Mouse (Mus musculus) stomach, embryonic 14.5 days (tissue): ENCODE data around the gene Cldn11. TPM values are rescaled to one million over a fixed set of nuclear protein-coding genes. Genes with fewer than 3 reads are reported as not detected.
"Not testable (repeated sequence)": the region's sequence is repeated elsewhere in the genome, so short reads cannot be mapped to it uniquely, and the experiment has no call there.

Experiments used
- ATAC-seq: fragments of 200-750 bp; cut with Nextera tagmentation; 2 replicates; pipeline ENCODE4 v1.8.0; 2017; ENCODE audit warnings: low read depth, moderate TSS enrichment; ENCODE audit not compliant: insufficient number of reproducible peaks, insufficient read depth, low FRiP score
- H3K27ac ChIP-seq: fragments of 300-500 bp; sonication (generic); 2 replicates; pipeline ENCODE4 v1.5.1; 2014; ENCODE audit warnings: mild to moderate bottlenecking, low read length, moderate library complexity, mixed read lengths
- H3K27me3 ChIP-seq: fragments of 300-500 bp; sonication (generic); 2 replicates; pipeline ENCODE4 v1.6.1; 2014; ENCODE audit warnings: low read length, control low read depth, mixed read lengths; ENCODE audit not compliant: control insufficient read depth, insufficient read depth
- H3K36me3 ChIP-seq: fragments of 300-500 bp; sonication (generic); 2 replicates; pipeline ENCODE4 v1.6.1; 2014; ENCODE audit warnings: mild to moderate bottlenecking, control low read depth, low read length, moderate library complexity, mixed read lengths; ENCODE audit not compliant: control insufficient read depth, insufficient read depth
- H3K4me1 ChIP-seq: fragments of 300-500 bp; sonication (generic); 2 replicates; pipeline ENCODE4 v1.6.1; 2014; ENCODE audit warnings: low read length, control low read depth, mixed read lengths; ENCODE audit not compliant: control insufficient read depth, insufficient read depth
- H3K4me2 ChIP-seq: fragments of 300-500 bp; sonication (generic); replicated peaks from 2 replicates; pipeline ENCODE4 v1.6.1; 2014; ENCODE audit warnings: low read depth, low read length, control low read depth
- H3K4me3 ChIP-seq: fragments of 300-500 bp; sonication (generic); 2 replicates; pipeline ENCODE4 v1.5.1; 2014; ENCODE audit warnings: low read depth, low read length, control low read depth
- H3K9ac ChIP-seq: fragments of 300-500 bp; sonication (generic); replicated peaks from 2 replicates; pipeline ENCODE4 v1.6.1; 2014; ENCODE audit warnings: low read depth, mild to moderate bottlenecking, control low read depth, low read length, moderate library complexity, mixed read lengths
- H3K9me3 ChIP-seq: fragments of 300-500 bp; sonication (generic); 2 replicates; pipeline ENCODE4 v1.6.1; 2016; ENCODE audit warnings: low read depth, low read length, control low read depth; ENCODE audit not compliant: control insufficient read depth
- WGBS: fragments of 180-500 bp; shearing (Covaris S2); extraction: QIAGEN DNeasy Blood & Tissue Kit; methylation state at CpG from one replicate; pipeline ENCODE4 v1.1.7; 2014; 5-methylcytosine and 5-hydroxymethylcytosine counted together
- polyA plus RNA-seq: library from polyadenylated mRNA; unstranded; fragments of >200 nt; fragmentation: Nextera tagmentation; extraction: Ambion mirVana; gene quantifications from 2 replicates; pipeline ENCODE4 v1.2.1, GENCODE M21; 2014

Gene Cldn11
- polyA plus RNA-seq, 1 experiment from 2014 or later: 2.0 TPM

DNA sequence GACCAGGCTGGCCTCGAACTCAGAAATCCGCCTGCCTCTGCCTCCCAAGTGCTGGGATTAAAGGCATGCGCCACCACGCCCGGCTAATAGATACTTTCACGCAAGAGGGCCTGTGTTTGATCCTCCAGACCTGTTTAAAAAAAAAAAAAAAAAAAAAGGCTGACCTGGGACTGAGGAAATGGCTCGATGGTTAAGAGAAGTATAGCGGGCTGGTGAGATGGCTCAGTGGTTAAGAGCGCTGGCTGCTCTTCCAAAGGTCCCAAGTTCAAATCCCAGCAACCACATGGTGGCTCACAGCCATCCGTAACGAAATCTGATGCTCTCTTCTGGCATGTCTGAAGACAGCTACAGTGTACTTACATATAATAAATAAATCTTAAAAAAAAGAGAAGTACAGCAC lies 4.5 kb upstream of the Cldn11 start:
- not testable (repeated sequence) for H3K27me3 ChIP-seq, H3K4me3 ChIP-seq, H3K9me3 ChIP-seq, ATAC-seq, H3K27ac ChIP-seq, H3K9ac ChIP-seq, H3K36me3 ChIP-seq, H3K4me1 ChIP-seq, H3K4me2 ChIP-seq
- WGBS: 86% methylated on average over 11 of the region's 11 CpGs

DNA sequence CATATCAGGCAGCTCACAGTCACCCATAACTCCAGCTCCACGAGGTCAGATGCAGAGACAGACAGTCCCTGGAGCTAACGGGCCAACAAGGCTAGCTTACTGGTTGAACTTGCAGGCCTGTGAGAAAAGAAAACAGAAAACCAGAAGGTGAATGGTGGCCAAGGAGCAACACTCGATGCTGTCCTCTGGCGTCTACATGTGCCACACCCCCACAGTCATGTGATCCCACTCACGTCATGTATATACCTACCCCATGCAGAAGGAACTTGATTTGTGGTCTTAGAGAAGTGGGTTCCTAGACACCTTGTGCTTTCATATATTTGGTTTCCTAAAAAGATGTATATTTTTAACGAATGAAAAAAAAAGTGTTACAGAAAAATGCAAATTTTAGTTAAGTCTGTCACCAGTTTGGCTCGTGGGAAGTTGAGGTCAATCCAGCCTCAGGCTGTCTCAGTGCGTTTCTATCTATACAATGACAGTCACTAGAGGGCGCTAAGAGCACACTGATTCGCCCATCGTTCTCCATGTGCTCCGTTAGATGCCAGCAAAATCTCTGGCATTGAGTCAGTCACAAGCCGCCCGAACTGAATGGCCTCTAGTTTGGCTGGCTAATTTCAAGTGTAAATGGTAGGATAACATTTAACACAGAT lies 4.0 kb upstream of the Cldn11 start:
- H3K9ac ChIP-seq: no peak overlapping the region
- H3K4me2 ChIP-seq: no peak overlapping the region
- no peak overlapping the region for H3K27ac ChIP-seq
- no peaks in the 10 kb centered on the region for H3K36me3 ChIP-seq
- peaks cover 3% of the 10 kb centered on the region; the same call in 1 of the 2 replicates for H3K4me1 ChIP-seq
- 12% methylated on average over 14 of the region's 14 CpGs for WGBS
- no peaks in the 10 kb centered on the region for H3K9me3 ChIP-seq
- no peak overlapping the region for H3K4me3 ChIP-seq
- H3K27me3 ChIP-seq: 0 out of 2 replicates have a peak, but pooled peaks cover 5% of the 10 kb centered on the region
- peak; percentile 79; the same call in 1 of the 2 replicates for ATAC-seq

DNA sequence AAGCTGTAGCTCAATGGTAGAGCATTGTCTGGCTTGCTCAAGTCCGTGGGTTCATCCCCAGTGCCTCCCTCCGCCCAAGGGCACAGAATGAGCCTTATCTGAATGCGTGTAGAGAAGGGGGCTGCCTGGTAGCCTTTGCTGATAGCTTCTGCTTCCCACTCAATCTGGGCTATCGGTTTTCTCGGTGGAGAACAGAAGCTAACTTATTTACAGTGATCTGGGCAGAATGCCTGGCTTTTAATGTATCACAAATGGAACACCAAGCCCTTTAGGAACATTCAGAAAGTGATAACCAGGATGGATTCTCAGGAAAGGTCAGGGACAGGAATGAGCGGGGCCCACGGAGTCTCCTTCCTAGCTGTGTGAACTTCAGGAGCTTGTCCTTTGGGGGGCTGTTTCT lies 1.1 kb upstream of the Cldn11 start:
- H3K27me3 ChIP-seq: 0 out of 2 replicates have a peak, but pooled peaks cover 5% of the 10 kb centered on the region
- 74% methylated on average over 7 of the region's 7 CpGs for WGBS
- no peak overlapping the region for H3K4me2 ChIP-seq
- no peak overlapping the region for H3K9ac ChIP-seq
- no peak overlapping the region for H3K27ac ChIP-seq
- no peaks in the 10 kb centered on the region for H3K36me3 ChIP-seq
- no peak for ATAC-seq
- H3K9me3 ChIP-seq: no peaks in the 10 kb centered on the region
- H3K4me1 ChIP-seq: peaks cover 3% of the 10 kb centered on the region; the same call in 1 of the 2 replicates
- no peak overlapping the region for H3K4me3 ChIP-seq

DNA sequence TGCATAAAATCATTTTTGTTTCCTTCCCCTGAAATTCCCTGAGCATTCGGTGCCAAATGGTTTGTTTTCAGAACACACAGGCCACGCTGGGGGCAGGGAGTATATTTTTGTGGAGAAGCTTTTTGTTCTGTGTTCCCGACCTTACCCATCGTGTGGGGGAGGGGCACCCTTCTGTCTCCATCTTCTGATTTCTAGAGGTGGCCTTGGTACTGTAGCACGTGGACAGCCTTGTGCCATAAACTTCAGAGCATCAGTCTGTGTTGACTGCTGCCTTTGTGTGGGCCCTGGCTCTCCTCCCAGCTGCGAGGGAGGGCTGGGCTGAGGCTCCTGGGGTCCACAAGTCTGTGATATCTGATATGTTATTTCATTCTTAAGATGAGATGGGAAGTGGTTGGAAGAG lies 2.4 kb downstream of the Cldn11 start:
- no peak overlapping the region for H3K4me2 ChIP-seq
- 60% methylated on average over 6 of the region's 6 CpGs for WGBS
- 0 out of 2 replicates have a peak, but pooled peaks cover 5% of the 10 kb centered on the region for H3K27me3 ChIP-seq
- no peaks in the 10 kb centered on the region for H3K36me3 ChIP-seq
- no peaks in the 10 kb centered on the region for H3K9me3 ChIP-seq
- no peak overlapping the region for H3K9ac ChIP-seq
- H3K4me3 ChIP-seq: no peak overlapping the region
- H3K4me1 ChIP-seq: peaks cover 3% of the 10 kb centered on the region; the same call in 1 of the 2 replicates
- no peak for ATAC-seq
- H3K27ac ChIP-seq: no peak overlapping the region

DNA sequence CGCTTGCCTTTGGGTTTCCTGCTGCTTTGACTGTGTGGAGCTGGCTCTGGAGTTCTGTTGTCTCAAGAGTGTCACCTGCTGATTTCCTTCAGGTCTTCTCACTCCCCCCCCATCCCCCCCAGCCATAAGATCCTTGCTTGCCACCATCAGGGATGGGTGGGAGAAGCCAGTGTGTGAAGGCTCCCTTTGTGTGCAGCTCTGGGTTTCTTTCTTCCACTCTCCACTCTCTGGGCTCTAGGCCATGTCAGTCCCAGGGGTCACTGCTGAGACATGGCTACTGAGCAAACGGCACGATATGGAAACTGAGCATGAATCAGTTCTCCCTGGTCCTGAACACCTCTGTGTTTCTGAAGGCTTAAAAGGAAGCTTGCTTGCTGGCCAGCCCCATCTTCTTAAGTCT lies 6.4 kb downstream of the Cldn11 start:
- no peak overlapping the region for H3K4me3 ChIP-seq
- ATAC-seq: no peak
- no peaks in the 10 kb centered on the region for H3K4me1 ChIP-seq
- H3K4me2 ChIP-seq: no peak overlapping the region
- WGBS: 61% methylated on average over 3 of the region's 3 CpGs
- H3K9me3 ChIP-seq: no peaks in the 10 kb centered on the region
- no peaks in the 10 kb centered on the region for H3K36me3 ChIP-seq
- H3K9ac ChIP-seq: no peak overlapping the region
- H3K27ac ChIP-seq: no peak overlapping the region
- no peaks in the 10 kb centered on the region for H3K27me3 ChIP-seq

DNA sequence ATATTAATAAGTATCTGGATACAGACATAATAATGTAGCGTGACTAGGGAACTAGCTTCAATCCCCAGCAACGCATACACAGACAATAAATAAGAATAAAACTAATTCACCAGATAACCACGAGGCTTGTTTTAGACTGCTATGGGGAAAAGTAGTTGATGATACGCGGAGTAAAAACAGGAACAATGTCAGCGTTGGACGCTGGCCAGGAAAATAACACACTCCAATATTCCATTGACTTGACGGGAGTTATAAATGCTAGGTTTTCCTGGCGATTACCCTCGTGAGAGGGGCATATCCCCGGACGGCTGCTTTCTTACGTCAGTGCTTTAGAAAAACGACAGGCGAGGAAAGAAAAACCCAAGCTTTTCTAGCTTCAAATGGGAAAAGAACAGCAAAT lies 8.1 kb downstream of the Cldn11 start:
- no peak overlapping the region for H3K4me3 ChIP-seq
- no peaks in the 10 kb centered on the region for H3K4me1 ChIP-seq
- 67% methylated on average over 15 of the region's 15 CpGs for WGBS
- no peak overlapping the region for H3K4me2 ChIP-seq
- no peaks in the 10 kb centered on the region for H3K27me3 ChIP-seq
- no peak overlapping the region for H3K9ac ChIP-seq
- H3K36me3 ChIP-seq: no peaks in the 10 kb centered on the region
- ATAC-seq: no peak
- no peaks in the 10 kb centered on the region for H3K9me3 ChIP-seq
- no peak overlapping the region for H3K27ac ChIP-seq

DNA sequence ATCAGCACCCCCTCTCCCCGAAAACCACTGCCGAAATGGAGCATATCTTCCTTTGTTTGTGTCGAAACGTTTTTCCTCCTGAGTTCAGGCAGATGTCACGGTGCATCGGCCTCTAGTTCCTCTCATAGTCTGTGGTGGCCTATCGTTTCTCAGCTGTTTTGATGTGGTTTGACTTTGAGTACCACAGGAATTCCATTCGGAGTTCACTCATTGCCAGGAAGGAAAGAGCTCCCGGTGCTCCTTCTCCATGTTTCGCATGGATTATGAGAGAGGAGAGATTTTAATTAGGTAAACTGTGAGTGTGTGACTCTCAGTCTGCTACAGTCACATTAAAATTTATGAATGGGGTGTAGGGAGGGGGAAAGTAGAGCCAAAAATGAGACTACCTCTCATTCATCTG lies 10.3 kb downstream of the Cldn11 start:
- H3K9me3 ChIP-seq: no peaks in the 10 kb centered on the region
- no peaks in the 10 kb centered on the region for H3K4me1 ChIP-seq
- WGBS: 81% methylated on average over 10 of the region's 10 CpGs
- H3K27me3 ChIP-seq: no peaks in the 10 kb centered on the region
- no peak overlapping the region for H3K4me3 ChIP-seq
- no peak for ATAC-seq
- H3K27ac ChIP-seq: no peak overlapping the region
- H3K36me3 ChIP-seq: no peaks in the 10 kb centered on the region
- no peak overlapping the region for H3K9ac ChIP-seq
- no peak overlapping the region for H3K4me2 ChIP-seq

DNA sequence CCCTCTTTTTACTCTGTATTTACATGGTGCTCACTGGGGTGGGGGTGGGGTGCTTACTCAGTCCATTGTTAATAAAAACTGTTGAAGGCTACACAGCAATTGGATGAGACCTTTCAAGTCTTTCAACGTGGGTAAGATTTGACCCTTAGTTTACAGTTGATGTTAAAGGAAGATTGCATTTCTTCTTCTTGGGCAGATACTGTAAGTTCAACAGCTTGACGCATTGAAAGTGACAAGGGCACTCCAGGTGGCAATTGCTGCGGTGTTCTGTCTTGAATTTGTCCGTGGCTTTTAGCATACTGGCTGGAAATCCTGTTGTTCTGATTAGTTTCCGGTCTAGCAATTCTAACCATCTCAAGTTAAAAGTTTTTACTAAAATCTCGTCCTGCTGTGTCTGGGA lies 11.6 kb downstream of the Cldn11 start:
- ATAC-seq: no peak
- Histone ChIP-seq H3K4me2 (no peak overlapping the region), H3K9ac (no peak overlapping the region), H3K9me3 (no peaks in the 10 kb centered on the region), H3K4me1 (no peaks in the 10 kb centered on the region), H3K4me3 (no peak overlapping the region), H3K27ac (no peak overlapping the region), H3K27me3 (no peaks in the 10 kb centered on the region), H3K36me3 (no peaks in the 10 kb centered on the region)
- WGBS: 51% methylated on average over 6 of the region's 6 CpGs

DNA sequence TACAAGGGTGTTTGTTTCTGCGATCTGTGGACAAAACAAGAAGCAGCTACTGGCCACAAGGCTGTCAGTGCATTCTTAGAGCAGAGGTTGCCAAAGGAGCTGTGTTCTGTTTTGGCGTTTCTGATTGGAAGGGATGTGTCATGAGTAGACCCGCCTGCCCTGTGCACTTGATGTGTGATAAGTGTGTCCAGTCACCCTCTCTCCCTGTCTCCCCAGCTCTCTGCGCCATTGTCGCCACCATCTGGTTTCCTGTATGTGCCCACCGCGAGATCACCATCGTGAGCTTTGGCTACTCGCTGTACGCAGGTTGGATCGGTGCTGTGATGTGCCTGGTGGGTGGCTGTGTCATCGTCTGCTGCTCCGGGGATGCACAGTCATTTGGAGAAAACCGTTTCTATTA lies 13.1 kb downstream of the Cldn11 start:
- ATAC-seq: no peak
- no peaks in the 10 kb centered on the region for H3K9me3 ChIP-seq
- no peak overlapping the region for H3K9ac ChIP-seq
- H3K27me3 ChIP-seq: no peaks in the 10 kb centered on the region
- H3K4me2 ChIP-seq: no peak overlapping the region
- H3K4me3 ChIP-seq: no peak overlapping the region
- no peak overlapping the region for H3K27ac ChIP-seq
- no peaks in the 10 kb centered on the region for H3K36me3 ChIP-seq
- 94% methylated on average over 14 of the region's 14 CpGs for WGBS
- H3K4me1 ChIP-seq: no peaks in the 10 kb centered on the region
